Mouse (Mus musculus) stomach, embryonic 16.5 days (tissue): ENCODE measurements around the gene Nfasc. TPM values are rescaled to one million over a fixed set of nuclear protein-coding genes. Genes with fewer than 3 reads are reported as not detected.

ENCODE experiments used
- ATAC-seq: fragments of 200-750 bp; cut with Nextera tagmentation; 2 replicates; pipeline ENCODE4 v1.8.0; 2017; ENCODE audit warnings: moderate number of reproducible peaks, moderate TSS enrichment; ENCODE audit not compliant: insufficient read depth, low FRiP score
- H3K27ac ChIP-seq: fragments of 300-500 bp; sonication (generic); 2 replicates; pipeline ENCODE4 v1.5.1; 2014; ENCODE audit warnings: low read length
- H3K27me3 ChIP-seq: fragments of 300-500 bp; sonication (generic); 2 replicates; pipeline ENCODE4 v1.6.1; 2014; ENCODE audit warnings: low read length, control low read depth, mixed read lengths; ENCODE audit not compliant: control insufficient read depth, insufficient read depth
- H3K36me3 ChIP-seq: fragments of 300-500 bp; sonication (generic); 2 replicates; pipeline ENCODE4 v1.6.1; 2014; ENCODE audit warnings: low read length; ENCODE audit not compliant: control insufficient read depth, insufficient read depth
- H3K4me1 ChIP-seq: fragments of 300-500 bp; sonication (generic); 2 replicates; pipeline ENCODE4 v1.6.1; 2014; ENCODE audit warnings: low read length, control low read depth, mixed read lengths; ENCODE audit not compliant: control insufficient read depth, insufficient read depth
- H3K4me2 ChIP-seq: fragments of 300-500 bp; sonication (generic); 2 replicates; pipeline ENCODE4 v1.6.1; 2014; ENCODE audit warnings: low read depth, low read length, mixed read lengths
- H3K4me3 ChIP-seq: fragments of 300-500 bp; sonication (generic); replicated peaks from 2 replicates; pipeline ENCODE4 v1.5.1; 2014; ENCODE audit warnings: mild to moderate bottlenecking, low read length
- H3K9ac ChIP-seq: fragments of 300-500 bp; sonication (generic); 2 replicates; pipeline ENCODE4 v1.6.1; 2014; ENCODE audit warnings: low read length
- H3K9me3 ChIP-seq: fragments of 300-500 bp; sonication (generic); replicated peaks from 2 replicates; pipeline ENCODE4 v1.6.1; 2016; ENCODE audit warnings: low read length, control low read depth; ENCODE audit not compliant: control insufficient read depth
- WGBS: fragments of 180-500 bp; shearing (Covaris S2); extraction: QIAGEN DNeasy Blood & Tissue Kit; methylation state at CpG from one replicate; pipeline ENCODE4 v1.1.7; 2014; 5-methylcytosine and 5-hydroxymethylcytosine counted together
- polyA plus RNA-seq: library from polyadenylated mRNA; unstranded; fragments of >200 nt; fragmentation: Nextera tagmentation; extraction: Ambion mirVana; gene quantifications from 2 replicates; pipeline ENCODE4 v1.2.1, GENCODE M21; 2015

The Nfasc gene
- polyA plus RNA-seq, 1 experiment from 2014 or later: 2.3 TPM

DNA sequence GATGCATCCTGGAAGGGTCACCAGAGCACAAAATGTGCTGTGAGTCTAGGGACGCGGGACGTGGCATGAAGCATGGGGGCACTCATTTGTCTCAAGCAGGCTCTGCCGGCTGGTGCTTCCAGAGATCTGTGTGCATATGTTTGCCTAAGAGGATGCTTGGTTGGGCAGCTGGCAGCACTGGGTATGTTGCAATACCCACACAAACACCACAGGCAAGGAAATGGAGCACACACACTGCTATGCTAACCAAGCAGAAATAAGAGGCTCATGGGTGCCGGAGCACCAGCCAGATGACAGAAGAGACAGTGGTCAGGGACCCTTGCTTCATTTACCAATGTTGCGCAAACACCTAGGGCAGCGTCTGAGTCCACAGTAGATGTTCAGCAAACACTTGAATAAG, 25.8 kb upstream of the Nfasc start:
- Histone ChIP-seq H3K9me3 (no peaks in the 10 kb centered on the region), H3K4me2 (no peak overlapping the region), H3K27me3 (peaks cover 5% of the 10 kb centered on the region; the same call in 1 of the 2 replicates), H3K9ac (no peak overlapping the region), H3K4me1 (peaks cover 6% of the 10 kb centered on the region), H3K27ac (no peak overlapping the region), H3K4me3 (no peak overlapping the region), H3K36me3 (no peaks in the 10 kb centered on the region)
- 87% methylated on average over 7 of the region's 7 CpGs for WGBS
- ATAC-seq: no peak

DNA sequence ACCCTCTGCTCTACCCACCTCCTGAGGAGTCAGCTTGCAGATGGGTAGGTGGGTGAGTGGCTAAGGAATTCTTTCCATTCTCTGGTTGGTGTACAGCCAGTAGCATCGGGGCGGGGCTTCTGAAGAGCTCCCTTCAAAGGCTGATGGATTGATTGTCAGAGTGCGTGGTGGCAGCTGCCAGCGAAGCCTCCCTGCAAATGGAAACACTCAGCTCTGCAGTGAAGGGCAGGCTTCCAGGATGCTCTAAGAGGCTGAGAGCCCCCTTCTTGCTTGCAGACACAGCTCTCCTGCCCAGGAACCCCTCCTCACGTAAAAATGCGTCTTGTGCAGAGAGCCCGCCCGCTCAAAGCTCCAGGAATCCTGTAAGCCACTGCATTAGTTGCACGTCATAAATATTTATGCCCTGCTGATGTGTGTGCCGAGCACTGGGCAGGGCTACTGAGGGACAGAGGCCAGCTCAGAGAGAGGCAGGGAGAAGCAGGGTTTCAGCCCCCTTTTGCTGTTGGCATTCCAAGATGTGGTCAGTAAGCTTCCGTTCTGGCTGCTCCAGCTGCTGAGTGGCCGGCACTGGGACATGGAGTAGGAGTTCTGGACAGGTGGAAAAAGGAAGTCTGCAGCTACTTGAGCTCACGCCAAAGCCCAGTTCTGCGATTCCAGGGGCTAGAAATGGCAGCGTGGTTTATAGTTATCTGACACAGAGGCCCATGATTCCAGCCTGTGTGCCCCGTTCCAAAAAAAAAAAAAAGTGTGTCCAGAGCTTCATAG, 24.5 kb upstream of the Nfasc start:
- 20% methylated on average over 16 of the region's 16 CpGs for WGBS
- H3K4me2 ChIP-seq: peak overlapping the region; percentile 27; the same call in 1 of the 2 replicates
- H3K4me3 ChIP-seq: no peak overlapping the region
- H3K36me3 ChIP-seq: no peaks in the 10 kb centered on the region
- no peak overlapping the region for H3K9ac ChIP-seq
- ATAC-seq: peak; percentile 25; the same call in 1 of the 2 replicates
- H3K4me1 ChIP-seq: peaks cover 6% of the 10 kb centered on the region
- H3K9me3 ChIP-seq: no peaks in the 10 kb centered on the region
- peaks cover 5% of the 10 kb centered on the region; the same call in 1 of the 2 replicates for H3K27me3 ChIP-seq
- no peak overlapping the region for H3K27ac ChIP-seq

DNA sequence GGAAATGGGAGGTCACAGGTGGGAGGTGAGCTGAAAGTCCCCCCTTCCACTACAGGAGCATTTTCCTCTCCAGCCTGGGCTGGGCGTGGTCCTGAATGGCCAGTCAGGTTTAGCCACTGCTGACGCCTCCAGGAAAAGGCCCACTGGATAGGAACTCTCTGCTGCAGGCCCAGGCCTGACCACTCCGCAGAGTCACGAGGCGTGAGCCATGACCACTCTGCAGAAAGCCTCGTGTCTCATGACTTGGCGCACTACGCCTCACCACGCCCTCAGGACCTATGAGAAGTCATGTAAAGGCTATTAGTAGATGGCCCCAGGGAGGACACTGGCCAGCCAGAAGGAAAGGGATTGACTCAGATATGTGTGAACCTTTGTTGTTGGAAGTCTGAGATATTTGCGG, 23.6 kb upstream of the Nfasc start:
- ATAC-seq: no peak
- Histone ChIP-seq H3K27me3 (peaks cover 5% of the 10 kb centered on the region; the same call in 1 of the 2 replicates), H3K9ac (no peak overlapping the region), H3K36me3 (no peaks in the 10 kb centered on the region), H3K4me1 (peaks cover 6% of the 10 kb centered on the region), H3K4me3 (no peak overlapping the region), H3K27ac (no peak overlapping the region), H3K9me3 (no peaks in the 10 kb centered on the region), H3K4me2 (no peak overlapping the region)
- WGBS: 71% methylated on average over 10 of the region's 10 CpGs

DNA sequence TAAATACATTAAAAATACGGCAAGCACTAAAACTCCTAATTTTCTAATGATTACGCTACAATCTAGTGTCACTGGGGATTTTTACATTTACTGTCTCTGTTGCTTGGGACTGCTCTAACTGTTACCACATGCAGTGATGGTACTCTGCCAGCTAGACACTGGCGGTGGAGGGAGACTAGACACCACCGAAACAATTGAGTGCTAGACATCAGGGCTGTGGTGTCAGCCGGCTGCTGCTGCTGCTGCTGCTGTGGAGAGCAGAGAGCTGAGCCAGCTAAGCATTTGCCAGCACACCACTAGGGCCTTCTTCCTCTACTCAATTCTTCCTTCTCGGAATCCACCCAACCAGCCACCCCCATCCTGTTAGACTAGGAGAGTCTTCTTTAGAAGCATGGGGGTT, 17.8 kb upstream of the Nfasc start:
- no peak for ATAC-seq
- WGBS: 65% methylated on average over 6 of the region's 6 CpGs
- no peaks in the 10 kb centered on the region for H3K27me3 ChIP-seq

DNA sequence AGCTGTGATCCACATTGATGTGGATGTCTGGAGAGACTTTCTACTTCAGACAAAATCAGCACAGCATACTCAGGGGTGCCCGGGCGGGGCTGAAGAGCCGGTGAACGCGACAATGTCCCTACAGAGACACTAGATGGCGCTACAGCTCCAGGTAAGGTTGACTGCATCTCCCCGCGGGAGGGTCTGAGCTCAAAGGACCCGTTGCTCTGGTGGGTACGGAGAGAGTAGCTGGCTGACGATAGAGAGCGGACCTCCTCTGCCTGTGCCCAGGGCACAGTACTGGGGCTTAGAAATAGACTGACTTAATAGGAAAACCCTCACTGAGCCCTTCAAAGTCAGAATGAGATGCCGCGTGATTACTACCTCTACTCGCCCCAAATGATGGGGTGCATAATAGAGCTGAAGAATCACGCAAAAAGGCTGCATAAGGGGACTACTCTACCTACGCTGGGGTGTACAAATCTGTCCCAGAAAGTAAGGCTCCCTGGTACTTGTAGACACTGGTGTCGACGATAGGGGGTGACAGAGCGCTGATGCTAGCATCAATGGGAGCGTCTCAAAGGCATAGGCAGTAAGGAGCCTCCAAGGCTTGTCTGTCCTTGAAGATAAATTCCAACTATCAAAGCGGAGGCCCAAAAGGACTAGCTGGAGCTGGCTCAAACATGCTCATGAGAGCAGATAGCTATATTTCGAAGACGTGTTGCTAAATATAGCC, 17.2 kb upstream of the Nfasc start:
- WGBS: 7% methylated on average over 24 of the region's 24 CpGs
- H3K4me1 ChIP-seq: 0 out of 2 replicates have a peak, but pooled peaks cover 3% of the 10 kb centered on the region
- no peak overlapping the region for H3K27ac ChIP-seq
- peak overlapping the region; percentile 46 for H3K9ac ChIP-seq
- H3K9me3 ChIP-seq: no peaks in the 10 kb centered on the region
- peak overlapping the region; percentile 29 for H3K4me3 ChIP-seq
- no peaks in the 10 kb centered on the region for H3K36me3 ChIP-seq
- H3K27me3 ChIP-seq: no peaks in the 10 kb centered on the region
- peak overlapping the region; percentile 54 for H3K4me2 ChIP-seq
- ATAC-seq: peak; percentile 44; the same call in 1 of the 2 replicates

More for the DNA sequence above, 17.8 kb upstream of the Nfasc start:
- no peak overlapping the region for H3K9ac ChIP-seq
- no peak overlapping the region for H3K4me2 ChIP-seq
- no peaks in the 10 kb centered on the region for H3K36me3 ChIP-seq
- H3K4me1 ChIP-seq: 0 out of 2 replicates have a peak, but pooled peaks cover 3% of the 10 kb centered on the region
- H3K27ac ChIP-seq: no peak overlapping the region
- H3K9me3 ChIP-seq: no peaks in the 10 kb centered on the region
- no peak overlapping the region for H3K4me3 ChIP-seq

DNA sequence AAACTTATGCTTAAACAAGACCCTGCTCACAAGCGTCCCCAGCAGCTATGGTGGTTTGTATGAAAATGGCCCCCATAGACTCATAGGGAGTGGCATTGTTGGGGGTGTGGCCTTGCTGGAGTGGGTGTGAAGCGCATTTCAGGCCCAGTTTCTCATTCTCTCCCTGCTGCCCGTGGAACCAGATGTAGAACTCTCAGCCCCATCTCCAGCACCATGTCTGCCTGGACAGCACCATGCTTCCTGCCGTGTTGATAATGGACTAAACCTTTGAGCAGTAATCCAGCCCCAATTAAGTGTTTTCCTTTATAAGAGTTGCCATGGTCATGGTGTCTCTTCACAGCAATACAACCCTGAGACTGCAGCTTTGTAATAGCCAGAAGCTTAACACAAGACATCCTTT, 13.6 kb upstream of the Nfasc start:
- 50% methylated on average over 4 of the region's 4 CpGs for WGBS
- Histone ChIP-seq H3K4me3 (no peak overlapping the region), H3K27ac (no peak overlapping the region), H3K36me3 (no peaks in the 10 kb centered on the region), H3K4me2 (no peak overlapping the region), H3K4me1 (0 out of 2 replicates have a peak, but pooled peaks cover 3% of the 10 kb centered on the region), H3K9ac (no peak overlapping the region), H3K9me3 (no peaks in the 10 kb centered on the region), H3K27me3 (no peaks in the 10 kb centered on the region)
- no peak for ATAC-seq

DNA sequence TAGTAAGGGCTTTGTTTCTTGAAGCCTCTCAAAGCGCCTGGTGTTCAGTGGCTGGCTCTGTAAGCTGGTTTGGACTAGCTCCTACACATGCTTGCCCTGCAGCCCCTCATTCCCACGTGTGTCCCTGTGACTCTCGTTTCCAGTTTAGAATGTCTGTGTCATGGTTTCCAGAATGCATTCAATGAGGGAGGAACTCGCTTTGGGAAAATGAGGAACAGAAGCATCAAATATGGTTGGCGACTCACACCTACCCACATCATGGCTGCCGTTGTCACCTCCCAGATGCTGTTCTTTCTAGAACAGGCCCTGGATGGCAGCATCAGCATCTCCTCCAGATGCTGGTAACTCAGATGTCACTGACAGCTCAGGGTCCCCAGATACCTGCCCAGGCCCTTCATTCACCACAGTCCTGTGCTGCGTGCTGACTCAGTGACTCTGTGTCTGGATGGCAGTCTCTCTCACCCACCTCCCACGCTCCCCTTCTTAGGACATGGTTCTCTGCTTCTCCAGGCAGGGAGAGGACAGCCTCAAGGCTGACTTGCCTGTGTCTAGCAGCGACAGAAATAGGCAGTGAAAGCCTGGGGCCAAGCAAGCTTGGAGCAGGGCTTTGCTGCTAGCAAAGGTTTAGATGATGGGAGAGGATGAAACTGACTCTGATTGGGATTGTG, 7.8 kb upstream of the Nfasc start:
- no peak overlapping the region for H3K4me3 ChIP-seq
- 72% methylated on average over 9 of the region's 9 CpGs for WGBS

DNA sequence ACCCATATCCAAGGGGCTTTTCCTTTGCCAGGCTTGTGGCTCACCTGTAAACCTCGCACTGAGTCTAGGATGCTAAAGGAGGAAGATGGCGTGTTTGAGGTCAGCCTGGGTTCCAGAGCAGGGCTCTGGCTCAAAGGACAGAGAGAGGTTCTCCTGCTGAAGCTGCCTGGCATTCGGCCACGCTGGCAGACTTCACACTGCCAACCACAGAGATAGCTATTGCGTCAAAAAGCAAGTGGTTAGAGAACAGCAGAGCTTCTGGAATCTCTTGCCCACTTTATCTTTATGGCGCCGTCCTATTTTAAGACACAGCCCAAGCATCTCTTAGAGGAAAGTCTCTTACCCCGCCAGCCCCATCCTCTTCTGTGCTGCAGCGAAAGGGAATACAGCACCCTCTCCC, 4.7 kb upstream of the Nfasc start:
- no peak overlapping the region for H3K4me2 ChIP-seq
- WGBS: 92% methylated on average over 9 of the region's 9 CpGs

More for the DNA sequence above, 7.8 kb upstream of the Nfasc start:
- Histone ChIP-seq H3K9me3 (no peaks in the 10 kb centered on the region), H3K4me2 (no peak overlapping the region), H3K36me3 (no peaks in the 10 kb centered on the region), H3K4me1 (no peaks in the 10 kb centered on the region), H3K9ac (no peak overlapping the region), H3K27ac (no peak overlapping the region), H3K27me3 (no peaks in the 10 kb centered on the region)
- ATAC-seq: no peak

DNA sequence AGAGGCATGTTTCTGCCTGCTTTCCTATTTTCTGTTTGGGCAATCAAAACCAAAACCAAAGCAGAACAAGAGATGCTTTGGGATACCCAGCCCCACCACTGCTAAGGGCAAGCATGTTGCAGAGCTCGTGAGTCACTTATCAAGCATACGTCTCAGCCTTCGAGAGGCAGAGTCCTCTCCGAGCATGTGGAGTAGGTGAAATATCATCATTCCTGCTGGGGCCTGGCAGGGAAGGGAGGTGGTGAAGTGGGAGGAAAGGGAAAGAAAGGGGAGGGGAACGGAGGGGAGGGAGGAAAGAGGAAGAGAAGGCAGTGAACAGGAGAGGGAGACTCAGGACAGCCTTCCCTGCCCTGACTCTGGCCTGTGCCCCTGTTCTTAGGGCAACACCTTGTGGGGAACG, 4.0 kb upstream of the Nfasc start:
- no peaks in the 10 kb centered on the region for H3K36me3 ChIP-seq
- H3K4me3 ChIP-seq: no peak overlapping the region
- H3K9me3 ChIP-seq: no peaks in the 10 kb centered on the region
- H3K4me2 ChIP-seq: no peak overlapping the region
- H3K27ac ChIP-seq: no peak overlapping the region
- H3K27me3 ChIP-seq: peaks cover 19% of the 10 kb centered on the region
- H3K4me1 ChIP-seq: no peaks in the 10 kb centered on the region
- no peak for ATAC-seq
- 62% methylated on average over 6 of the region's 6 CpGs for WGBS
- no peak overlapping the region for H3K9ac ChIP-seq

More for the DNA sequence above, 4.7 kb upstream of the Nfasc start:
- Histone ChIP-seq H3K9me3 (no peaks in the 10 kb centered on the region), H3K27ac (no peak overlapping the region), H3K9ac (no peak overlapping the region), H3K36me3 (no peaks in the 10 kb centered on the region), H3K4me1 (no peaks in the 10 kb centered on the region), H3K27me3 (peaks cover 13% of the 10 kb centered on the region), H3K4me3 (no peak overlapping the region)
- no peak for ATAC-seq
